Mouse (Mus musculus) myocyte (in vitro differentiated cells): Measurements from ENCODE around the gene Cntn1.

Source experiments
- CEBPB ChIP-seq: IDR thresholded peaks from 2 replicates; pipeline ENCODE4 v1.6.1; 2011; ENCODE audit warnings: mild to moderate bottlenecking, moderate library complexity; ENCODE audit not compliant: poor library complexity, insufficient read depth, severe bottlenecking
- E2F4 ChIP-seq: IDR thresholded peaks from one replicate; pipeline ENCODE4 v1.6.1; 2011; ENCODE audit warnings: mild to moderate bottlenecking, control low read depth, moderate library complexity; ENCODE audit not compliant: insufficient read depth
- MAX ChIP-seq: IDR thresholded peaks from one replicate; pipeline ENCODE4 v1.6.1; 2011; ENCODE audit warnings: low read depth, mild to moderate bottlenecking, control low read depth
- MYOD1 ChIP-seq, 3 experiments: IDR thresholded peaks; one replicate each; pipeline ENCODE4 v1.6.1; 2011; ENCODE audit warnings: control low read depth in 2 of 3, low read depth in 2 of 3, mild to moderate bottlenecking in 2 of 3, moderate library complexity in 1 of 3; ENCODE audit not compliant: insufficient read length in 2 of 3, control insufficient read depth in 1 of 3
- MYOG ChIP-seq, 3 experiments: IDR thresholded peaks; one replicate each; pipeline ENCODE4 v1.6.1; 2011; ENCODE audit warnings: control low read depth in 2 of 3, low read depth in 2 of 3, mild to moderate bottlenecking in 2 of 3; ENCODE audit not compliant: insufficient read length in 2 of 3, control insufficient read depth in 1 of 3, insufficient read depth in 1 of 3
- POLR2A ChIP-seq: IDR thresholded peaks from one replicate; pipeline ENCODE4 v1.6.1; 2011; ENCODE audit warnings: low read depth, mild to moderate bottlenecking, control low read depth, moderate library complexity; ENCODE audit not compliant: insufficient read length
- POLR2AphosphoS2 ChIP-seq: IDR thresholded peaks from one replicate; pipeline ENCODE4 v1.6.1; 2011; ENCODE audit warnings: low read depth, control low read depth; ENCODE audit not compliant: insufficient read length
- SRF ChIP-seq: IDR thresholded peaks from one replicate; pipeline ENCODE4 v1.6.1; 2011; ENCODE audit warnings: low read depth; ENCODE audit not compliant: control insufficient read depth, insufficient read length
- TCF12 ChIP-seq: IDR thresholded peaks from one replicate; pipeline ENCODE4 v1.6.1; 2011; ENCODE audit warnings: mild to moderate bottlenecking, control low read depth; ENCODE audit not compliant: poor library complexity, insufficient read depth, severe bottlenecking
- USF1 ChIP-seq: IDR thresholded peaks from one replicate; pipeline ENCODE4 v1.6.1; 2011; ENCODE audit warnings: low read depth, mild to moderate bottlenecking, control low read depth, moderate library complexity

GRCm38 (mm10) chr15:92177413-92177812 lies 126.4 kb downstream of the Cntn1 start:
- TF ChIP-seq USF1: no peak
- TF ChIP-seq POLR2AphosphoS2: no peak
- TF ChIP-seq TCF12: no peak
- no peak for TF ChIP-seq POLR2A
- TF ChIP-seq CEBPB: no peak
- TF ChIP-seq MYOG (IDR thresholded peaks at IDR 0.05; ENCODE audit: control insufficient read depth in 1 of 3, insufficient read depth in 1 of 3, insufficient read length in 2 of 3, low read depth in 2 of 3): no peak
- TF ChIP-seq E2F4: no peak
- TF ChIP-seq MAX: no peak
- no peak for TF ChIP-seq MYOD1 (IDR thresholded peaks at IDR 0.05; ENCODE audit: control insufficient read depth in 1 of 3, insufficient read length in 2 of 3, low read depth in 2 of 3)
- no peak for TF ChIP-seq SRF
